In genomic region chr15:79942541-79942940, GRCm38 (mm10) we compare ENCODE assay signal across 19 mouse cellular contexts. TPM values are rescaled to one million over a fixed set of nuclear protein-coding genes. Genes with fewer than 3 reads are reported as not detected.
DNase-seq lines count a peak whose midpoint lies in the region; ATAC-seq and TF ChIP-seq lines count a peak whose summit lies in the region.
"Had no signal": no experiment of that assay in that cellular context is flagged by ENCODE, and none has a peak within 500 bp of the region (broad histone marks: within the 10 kb centered on the region; RNA-seq: fewer than 3 reads in every experiment).

No protein-coding gene starts in this region.

- H3K9me3 ChIP-seq in E14TG2a.4 (ENCODE audit: low read length), result no peaks in the 10 kb centered on the region
- H3K9me3 ChIP-seq in forebrain, embryonic 13.5 days (replicated peaks), result no peaks in the 10 kb centered on the region
- no peaks in the 10 kb centered on the region for H3K9me3 ChIP-seq in forebrain, embryonic 14.5 days (replicated peaks; ENCODE audit: control insufficient read depth, low read length)
- H3K9me3 ChIP-seq: embryonic facial prominence, embryonic 10.5 days; forebrain, embryonic 15.5 days had no signal

- no peak overlapping the region for H3K27ac ChIP-seq in forebrain, embryonic 13.5 days
- H3K27ac ChIP-seq in forebrain, embryonic 14.5 days (ENCODE audit: low read depth, low read length), result no peak overlapping the region
- H3K27ac ChIP-seq: embryonic facial prominence, embryonic 10.5 days; embryonic facial prominence, embryonic 12.5 days; forebrain, embryonic 15.5 days had no signal

- no peak for ATAC-seq in CD4-positive, CD25-positive, alpha-beta regulatory T cell, adult 4 months
- no peak for ATAC-seq in forebrain, embryonic 13.5 days
- no peak for ATAC-seq in forebrain, embryonic 14.5 days
- ATAC-seq: forebrain, embryonic 15.5 days; forebrain, postnatal 0 days had no signal

- no peak for TF ChIP-seq CTCF in E14TG2a.4 (conservative IDR thresholded peaks at IDR 0.05; ENCODE audit: low read length)

- WGBS in forebrain, embryonic 13.5 days, result 89% methylated on average over 6 of the region's 6 CpGs
- WGBS in forebrain, embryonic 14.5 days, result 84% methylated on average over 6 of the region's 6 CpGs

- no peak overlapping the region for H3K9ac ChIP-seq in forebrain, embryonic 13.5 days
- no peak overlapping the region for H3K9ac ChIP-seq in forebrain, embryonic 14.5 days (ENCODE audit: low read length)
- H3K9ac ChIP-seq: embryonic facial prominence, embryonic 12.5 days; forebrain, embryonic 15.5 days; forebrain, postnatal 0 days had no signal

- peaks cover 77% of the 10 kb centered on the region for H3K4me1 ChIP-seq in E14TG2a.4 (replicated peaks; ENCODE audit: low read depth, low read length)
- H3K4me1 ChIP-seq in forebrain, embryonic 13.5 days, result no peaks in the 10 kb centered on the region
- H3K4me1 ChIP-seq in forebrain, embryonic 14.5 days (ENCODE audit: control insufficient read depth, insufficient read depth, low read length), result no peaks in the 10 kb centered on the region
- H3K4me1 ChIP-seq: forebrain, embryonic 15.5 days had no signal

- no peaks in the 10 kb centered on the region for H3K27me3 ChIP-seq in E14TG2a.4 (ENCODE audit: insufficient read depth, low read length)
- peaks cover 9% of the 10 kb centered on the region; the same call in 1 of the 2 replicates for H3K27me3 ChIP-seq in forebrain, embryonic 13.5 days
- no peaks in the 10 kb centered on the region for H3K27me3 ChIP-seq in forebrain, embryonic 14.5 days (replicated peaks; ENCODE audit: control insufficient read depth, insufficient read depth, low read length)
- H3K27me3 ChIP-seq: embryonic facial prominence, embryonic 12.5 days; forebrain, embryonic 15.5 days had no signal

- DNase-seq in ES-CJ7 (ENCODE audit: low read depth, low spot score) (peak; percentile 73), R1 (ENCODE audit: low read depth, low spot score) (peak; percentile 84)
- no peak for DNase-seq in forebrain, embryonic 14.5 days (ENCODE audit: low spot score)
- DNase-seq: adrenal gland, adult 2 months; adrenal gland, postnatal 10 days; adrenal gland, postnatal 25 days; B cell, adult 2 months; cerebellum, adult 11 months; cerebellum, adult 18-20 months; cerebellum, adult 8-10 months; cerebellum, postnatal 10 days; cerebellum, postnatal 25 days; forebrain, postnatal 0 days had no signal

- H3K4me2 ChIP-seq in forebrain, embryonic 13.5 days, result no peak overlapping the region
- no peak overlapping the region for H3K4me2 ChIP-seq in forebrain, embryonic 14.5 days (ENCODE audit: low read length)
- H3K4me2 ChIP-seq: embryonic facial prominence, embryonic 12.5 days; forebrain, embryonic 15.5 days had no signal

- peaks cover 7% of the 10 kb centered on the region for H3K36me3 ChIP-seq in E14TG2a.4 (ENCODE audit: insufficient read depth, low read length)
- no peaks in the 10 kb centered on the region for H3K36me3 ChIP-seq in forebrain, embryonic 13.5 days (ENCODE audit: poor library complexity, severe bottlenecking)
- no peaks in the 10 kb centered on the region for H3K36me3 ChIP-seq in forebrain, embryonic 14.5 days (ENCODE audit: control insufficient read depth, insufficient read depth, low read length)
- H3K36me3 ChIP-seq: embryonic facial prominence, embryonic 10.5 days; embryonic facial prominence, embryonic 12.5 days; forebrain, embryonic 15.5 days had no signal

- peak overlapping the region; percentile 29 for H3K4me3 ChIP-seq in E14TG2a.4 (replicated peaks; ENCODE audit: low read length)
- no peak overlapping the region for H3K4me3 ChIP-seq in forebrain, embryonic 13.5 days
- no peak overlapping the region for H3K4me3 ChIP-seq in forebrain, embryonic 14.5 days (ENCODE audit: low read depth, low read length)
- H3K4me3 ChIP-seq: embryonic facial prominence, embryonic 10.5 days; embryonic facial prominence, embryonic 12.5 days; forebrain, embryonic 15.5 days had no signal

RNA-seq across cellular contexts. Expression of gene Cbx7, which starts 28.4 kb away (rescaled TPM):
- 10 to 100 TPM; 48.1 to 54.3 TPM for polyA plus RNA-seq in CD4-positive, CD25-positive, alpha-beta regulatory T cell, adult 4 months (2017; shearing (Covaris generic))
- polyA plus RNA-seq in forebrain, embryonic 13.5 days (2015; fragmentation: Nextera tagmentation; extraction: Ambion mirVana), result 2.5 and 2.9 TPM in 2 replicates
- 1.6 and 2.1 TPM in 2 replicates for polyA plus RNA-seq in forebrain, embryonic 14.5 days (2014; fragmentation: Nextera tagmentation; extraction: Ambion mirVana)

RNA-seq across cellular contexts. Expression of gene Apobec3, which starts 51.1 kb away (rescaled TPM):
- 100 to 1,000 TPM; 560 to 705 TPM for polyA plus RNA-seq in CD4-positive, CD25-positive, alpha-beta regulatory T cell, adult 4 months (2017; shearing (Covaris generic))
- 5.8 and 6.6 TPM in 2 replicates for polyA plus RNA-seq in forebrain, embryonic 13.5 days (2015; fragmentation: Nextera tagmentation; extraction: Ambion mirVana)
- 4.8 and 5.6 TPM in 2 replicates for polyA plus RNA-seq in forebrain, embryonic 14.5 days (2014; fragmentation: Nextera tagmentation; extraction: Ambion mirVana)

Comparison
In these comparisons a context has a peak if more than half of its experiments do, and no peak if none do; other contexts are left out.
1. RNA of gene Cbx7, which starts 28.4 kb away (polyA plus RNA-seq): 48.1 to 54.3 TPM in CD4-positive, CD25-positive, alpha-beta regulatory T cell, adult 4 months; 2.5 to 2.9 TPM in forebrain, embryonic 13.5 days and 1.6 to 2.1 TPM in forebrain, embryonic 14.5 days; every median in the first group is over 10 times any median in the second.
2. RNA of gene Apobec3, which starts 51.1 kb away (polyA plus RNA-seq): 560 to 705 TPM in CD4-positive, CD25-positive, alpha-beta regulatory T cell, adult 4 months; 5.8 to 6.6 TPM in forebrain, embryonic 13.5 days and 4.8 to 5.6 TPM in forebrain, embryonic 14.5 days; every median in the first group is over 10 times any median in the second.